Mouse (Mus musculus) adrenal gland, adult (tissue): ENCODE measurements at regions not wholly inside any gene's neighbourhood (a gene's known extent, or its start where the extent isn't known, plus 50 kb on each side); places are given as distances from the start of the nearest gene placed in this dataset.

Experiments used
- DNase-seq, 2 experiments: peaks; one replicate each; pipeline ENCODE4 v3.0.0; 2022 to 2023; ENCODE audit warnings: low spot score in 1 of 2; ENCODE audit not compliant: inconsistent age in 2 of 2

DNA sequence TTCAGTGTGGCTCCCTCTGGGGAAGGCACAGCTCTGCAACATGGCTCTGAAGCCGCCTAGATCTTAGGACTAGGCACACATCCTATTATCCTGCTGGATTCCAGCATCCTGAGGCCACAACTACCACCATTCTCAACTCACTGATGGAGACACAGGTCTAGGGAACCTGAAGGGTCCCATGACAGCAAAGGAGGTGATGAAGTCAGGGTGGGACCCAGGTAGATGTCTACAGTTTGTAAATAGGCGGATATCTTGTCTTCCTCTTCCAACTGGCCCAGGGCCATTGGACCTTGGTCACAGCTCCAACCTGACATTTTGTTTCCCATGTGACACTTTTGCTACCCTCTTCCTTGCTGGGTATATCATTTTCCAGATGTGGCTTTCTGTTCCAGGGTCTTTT, 106.4 kb downstream of the Vapb start:
- DNase-seq, result no peak

DNA sequence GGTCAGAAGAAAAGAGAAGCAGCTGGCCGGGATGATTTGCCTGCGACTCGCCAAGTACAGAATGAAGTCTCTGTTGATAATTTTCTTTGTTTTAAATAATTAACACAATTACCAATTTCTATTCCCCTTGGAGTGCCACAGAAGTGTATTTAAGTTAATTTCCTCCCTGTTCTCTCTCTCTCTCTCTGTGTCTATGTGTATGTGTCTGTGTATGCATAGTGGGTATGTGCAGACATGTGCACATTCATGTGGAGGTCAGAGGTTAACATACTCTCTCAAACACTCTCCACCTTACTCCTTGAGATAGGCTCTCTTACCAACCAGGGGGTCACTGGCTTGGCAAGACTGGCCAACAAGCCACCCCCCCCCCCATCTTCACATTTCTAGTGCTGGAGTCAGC, 107.2 kb downstream of the Vapb start:
- no peak for DNase-seq

DNA sequence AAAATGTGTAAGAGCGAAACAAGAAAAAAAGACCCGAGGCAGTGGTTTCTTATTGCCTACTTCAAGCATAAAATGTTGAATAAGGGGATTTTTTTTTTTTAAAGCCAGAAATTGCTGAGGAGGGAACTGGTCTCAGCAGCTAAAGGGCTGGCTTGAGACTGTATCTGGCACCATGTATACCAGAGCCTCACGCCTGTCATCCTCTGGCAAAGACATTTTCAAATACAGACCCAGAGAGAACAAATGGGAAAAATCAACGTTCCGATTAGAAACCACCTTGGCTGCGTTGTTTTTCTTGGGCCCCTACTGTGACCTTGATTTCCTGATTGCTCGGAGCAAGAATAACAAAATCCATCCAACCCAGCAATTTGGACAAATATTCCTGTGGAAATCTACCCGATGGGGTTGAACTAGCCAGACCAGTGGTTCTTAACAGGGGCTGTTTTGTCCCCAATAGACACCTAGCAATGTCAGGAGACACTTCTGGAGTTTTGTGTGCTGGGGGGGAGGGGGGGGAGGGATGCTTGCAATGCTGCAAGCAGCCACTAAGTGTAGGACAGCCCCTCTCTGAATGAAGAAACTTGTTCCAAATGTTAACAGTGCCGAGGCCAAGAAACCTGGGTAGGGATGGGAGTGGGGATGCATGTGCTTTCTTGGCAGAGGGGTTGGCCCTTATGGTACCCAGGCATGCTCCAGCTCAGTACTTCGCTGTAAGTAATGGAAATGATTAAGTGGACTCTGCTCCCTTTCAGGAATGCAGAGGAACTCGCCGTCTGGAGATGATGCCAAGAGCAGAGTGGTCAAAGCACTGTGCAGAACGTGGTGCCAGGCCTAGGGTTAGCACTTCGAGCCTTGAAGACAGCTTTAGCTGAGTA, 108.1 kb downstream of the Vapb start:
- no peak for DNase-seq

DNA sequence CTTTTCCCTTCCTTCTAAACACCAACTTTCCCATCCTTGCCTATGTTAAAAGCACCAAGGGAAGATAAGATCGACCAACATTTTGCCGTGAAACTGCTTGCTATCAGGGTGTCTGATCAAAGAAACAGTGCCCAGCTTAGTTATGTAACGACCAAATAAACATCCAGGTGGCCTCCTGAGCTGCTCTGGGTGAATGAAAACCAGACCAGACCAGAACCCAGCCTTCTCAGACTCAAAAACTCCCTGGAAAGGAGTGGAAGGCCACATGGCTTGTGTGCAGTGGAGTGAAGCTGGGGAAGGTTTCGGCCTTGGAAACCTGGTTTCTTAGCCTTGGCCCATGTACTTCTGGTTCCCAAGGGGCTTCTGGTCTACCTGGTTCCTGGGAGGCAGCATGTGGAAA, 113.7 kb downstream of the Vapb start:
- no peak for DNase-seq

DNA sequence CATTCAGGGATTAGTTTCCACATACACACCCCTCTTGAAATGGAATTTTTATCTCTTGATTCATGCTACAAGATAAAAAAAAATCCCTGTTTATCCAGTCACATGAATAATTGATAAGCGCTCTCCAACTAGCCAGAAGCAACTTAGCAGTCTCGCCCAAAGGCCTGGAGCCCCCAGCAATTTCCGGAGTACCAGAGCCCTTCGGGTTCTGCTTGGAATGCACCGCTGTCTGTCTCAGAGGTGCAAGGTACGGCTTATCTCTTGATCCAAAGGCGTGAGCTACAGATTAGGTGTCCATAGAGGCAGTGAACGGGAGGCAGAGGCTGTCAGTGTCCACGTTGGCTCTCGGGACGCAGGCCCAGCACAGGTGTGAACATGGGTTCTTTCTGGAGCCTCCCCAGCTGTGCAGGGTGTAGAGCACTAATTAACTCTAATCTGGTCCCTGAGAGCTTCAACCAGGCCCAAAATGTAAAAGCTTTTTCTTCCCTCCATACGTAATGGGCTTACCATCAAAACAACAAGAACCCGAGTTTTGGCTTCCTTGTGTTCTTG, 116.9 kb downstream of the Vapb start:
- no peak for DNase-seq

DNA sequence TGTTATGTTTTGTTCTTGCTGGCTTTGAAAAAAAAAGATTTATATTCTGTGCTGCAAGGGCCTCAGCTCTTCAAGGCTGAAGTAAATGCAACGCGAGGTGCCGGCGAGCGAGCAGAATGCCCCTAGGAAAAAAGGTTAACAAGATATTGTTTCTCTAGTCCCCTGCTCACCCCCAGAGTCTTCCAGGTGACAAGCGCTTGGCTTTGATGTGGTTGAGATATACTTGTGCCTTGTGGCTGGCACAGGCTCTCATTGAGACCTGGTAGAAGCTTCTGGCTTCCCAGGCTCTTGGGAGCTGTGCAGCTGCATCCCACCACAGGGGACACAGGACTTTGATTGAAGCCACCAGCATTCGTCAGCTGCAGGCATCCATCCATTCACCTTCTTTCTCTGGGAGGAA, 117.5 kb downstream of the Vapb start:
- DNase-seq, result peak in 1 of 2 experiments; percentile 27

DNA sequence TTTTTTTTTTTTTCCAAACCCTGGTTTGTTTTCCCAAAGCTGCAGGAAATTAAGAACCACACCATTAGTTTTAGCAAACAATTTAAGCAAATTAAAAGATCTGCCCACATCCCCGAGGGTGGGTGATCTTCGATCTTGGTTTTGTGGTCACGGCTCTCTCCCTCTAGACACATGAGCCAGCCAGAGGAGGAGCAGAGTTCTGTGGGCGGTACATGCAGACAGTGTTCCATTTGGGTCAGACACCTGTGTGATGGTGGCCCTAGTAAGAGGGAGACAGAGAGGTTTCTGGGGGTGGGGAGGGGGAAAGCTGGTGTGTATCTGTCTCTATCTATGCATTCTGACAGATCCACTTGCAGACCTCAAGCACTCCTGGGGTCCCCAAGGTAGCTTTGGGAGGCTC, 118.0 kb downstream of the Vapb start:
- no peak for DNase-seq

DNA sequence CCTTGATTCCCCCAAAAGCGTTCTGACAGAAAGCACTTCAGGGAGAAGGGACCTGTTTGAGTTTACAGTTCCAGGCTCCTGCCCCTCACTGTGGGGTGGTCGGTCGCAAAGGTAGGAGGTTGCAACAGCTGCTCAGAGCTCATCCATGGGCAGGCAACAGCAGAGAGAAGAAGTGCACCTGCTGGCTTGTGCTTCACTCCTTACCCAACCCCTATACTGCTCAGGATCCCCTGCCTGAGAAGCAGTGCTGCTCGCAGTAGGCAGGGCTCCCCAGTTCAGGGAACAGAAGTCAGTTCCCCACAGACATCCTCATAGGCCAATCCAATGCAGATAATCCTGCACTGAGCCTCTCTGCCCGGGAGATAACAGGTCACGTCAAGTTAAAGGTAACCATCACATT, 119.7 kb downstream of the Vapb start:
- DNase-seq, result no peak

DNA sequence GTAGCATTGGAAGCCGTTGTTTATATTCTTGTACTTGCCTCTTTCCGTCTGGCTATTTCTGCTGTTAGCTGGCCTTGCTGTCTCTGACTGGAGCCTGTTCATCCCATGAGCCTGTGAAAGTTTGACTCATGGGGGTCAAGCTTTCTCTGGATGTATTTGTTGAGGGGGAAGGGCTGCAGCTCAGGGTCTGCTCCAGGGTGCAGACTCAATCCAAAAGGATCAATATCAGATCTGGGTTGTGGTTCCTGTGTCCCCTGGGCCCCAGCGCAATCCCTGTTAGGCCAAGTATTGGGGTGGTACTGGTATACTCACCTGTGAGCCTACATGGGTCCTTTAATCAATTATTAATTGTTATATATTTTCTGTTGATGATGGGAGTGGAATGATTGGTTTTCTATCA, 135.7 kb downstream of the Vapb start:
- DNase-seq, result no peak
